Mouse (Mus musculus) erythroblast, embryonic 14.5 days (primary cell): Measurements from ENCODE around the gene Rfc1. TPM values are rescaled to one million over a fixed set of nuclear protein-coding genes. Genes with fewer than 3 reads are reported as not detected.

Experiments
- H3K27me3 ChIP-seq: 2 replicates; pipeline ENCODE4 v1.6.1; 2012; ENCODE audit warnings: inconsistent platforms; ENCODE audit not compliant: control insufficient read depth
- H3K36me3 ChIP-seq: 2 replicates; pipeline ENCODE4 v1.6.1; 2012; ENCODE audit warnings: mild to moderate bottlenecking, inconsistent platforms; ENCODE audit not compliant: control insufficient read depth
- H3K4me1 ChIP-seq: 2 replicates; pipeline ENCODE4 v1.6.1; 2012; ENCODE audit warnings: inconsistent platforms; ENCODE audit not compliant: control insufficient read depth
- H3K4me3 ChIP-seq: replicated peaks from 2 replicates; pipeline ENCODE3; 2012; ENCODE audit warnings: moderate library complexity, mild to moderate bottlenecking, inconsistent platforms
- H3K9me3 ChIP-seq: 2 replicates; pipeline ENCODE4 v1.6.1; 2012; ENCODE audit warnings: low read length, inconsistent platforms, mixed read lengths; ENCODE audit not compliant: control insufficient read depth
- GATA1 ChIP-seq: IDR thresholded peaks from 2 replicates; pipeline ENCODE4 v1.6.1; 2012; ENCODE audit warnings: low read length, inconsistent platforms, mixed read lengths
- TAL1 ChIP-seq: IDR thresholded peaks from 3 replicates; pipeline ENCODE4 v1.6.1; 2012; ENCODE audit warnings: low read length, inconsistent platforms, mixed read lengths
- polyA plus RNA-seq: library from polyadenylated mRNA; stranded (reverse); fragments of >175 nt; gene quantifications from 2 replicates; pipeline ENCODE4 v1.2.3, GENCODE M21; 2012

Rfc1 gene
- polyA plus RNA-seq, 1 experiment: 0.98 TPM

DNA sequence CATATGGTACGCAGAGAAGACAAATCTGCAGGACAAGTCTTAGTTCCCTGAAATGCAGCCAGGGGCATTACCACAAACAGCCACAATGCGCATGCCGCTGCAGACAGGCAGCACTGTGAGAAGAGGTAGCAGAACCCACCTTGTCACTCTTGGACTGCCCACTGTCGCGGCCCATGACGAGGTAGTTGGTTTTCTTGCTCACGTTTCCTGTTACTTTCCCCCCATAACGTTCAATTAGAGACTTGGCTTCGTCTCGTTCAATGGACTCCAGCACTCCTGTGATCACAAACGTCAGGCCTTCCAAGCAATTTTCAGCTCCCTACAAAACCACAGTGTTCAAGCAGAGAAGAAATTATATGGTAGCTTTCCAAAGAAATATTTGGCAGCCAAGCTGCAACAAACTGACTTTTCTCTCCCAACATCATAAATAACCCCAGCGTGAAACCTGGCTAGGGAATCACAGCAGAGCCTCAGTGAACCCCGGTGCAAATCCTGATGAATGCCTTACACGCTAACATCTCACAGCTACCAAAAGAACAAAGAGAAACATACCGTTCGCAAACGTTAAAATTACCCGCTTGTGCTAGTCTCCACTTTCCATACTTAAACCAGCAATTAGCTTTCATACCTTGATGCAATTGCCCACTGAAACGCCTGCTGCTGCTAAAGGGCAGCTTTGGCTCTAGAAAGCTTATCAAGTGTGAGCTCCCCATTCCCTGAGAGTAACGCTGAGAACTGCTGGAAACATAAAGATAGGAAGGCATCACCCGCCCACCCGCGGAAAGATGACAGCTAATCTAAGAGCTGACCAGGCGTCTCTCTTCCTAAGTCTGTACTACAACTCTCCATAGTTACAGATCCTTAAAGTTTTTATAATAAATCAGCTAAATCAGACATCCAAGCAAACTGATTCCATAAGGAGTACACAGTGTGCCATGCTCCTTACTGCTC lies 47.4 kb downstream of the Rfc1 start:
- Histone ChIP-seq H3K9me3 (no peaks in the 10 kb centered on the region), H3K36me3 (peaks cover 94% of the 10 kb centered on the region)

DNA sequence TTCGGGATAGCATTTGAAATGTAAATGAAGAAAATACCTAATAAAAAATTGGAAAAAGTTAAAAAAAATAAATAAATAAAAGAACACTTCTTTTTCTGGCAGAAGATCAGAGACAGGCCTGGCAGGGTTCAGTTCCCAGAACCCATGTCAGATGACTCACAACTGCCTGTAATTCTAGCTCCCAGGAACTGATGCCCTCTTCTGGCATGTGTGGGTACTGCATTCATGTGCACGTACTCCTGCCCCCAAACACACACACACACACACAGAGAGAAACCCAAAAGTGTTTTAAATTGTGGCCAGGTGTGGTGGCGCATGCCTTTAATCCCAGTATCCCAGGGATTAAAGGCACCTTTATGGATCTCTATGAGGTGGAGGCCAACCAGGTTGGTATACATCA lies 51.3 kb downstream of the Rfc1 start:
- Histone ChIP-seq H3K4me3 (no peak overlapping the region), H3K9me3 (no peaks in the 10 kb centered on the region), H3K4me1 (peaks cover 15% of the 10 kb centered on the region), H3K27me3 (no peaks in the 10 kb centered on the region), H3K36me3 (peaks cover 80% of the 10 kb centered on the region)
- no peak for TF ChIP-seq GATA1
- no peak for TF ChIP-seq TAL1

More for the DNA sequence above, 47.4 kb downstream of the Rfc1 start:
- Histone ChIP-seq H3K4me3 (no peak overlapping the region), H3K4me1 (peaks cover 31% of the 10 kb centered on the region), H3K27me3 (no peaks in the 10 kb centered on the region)
- TF ChIP-seq GATA1 (no peak), TAL1 (no peak)

- H3K4me3 ChIP-seq: no peak overlapping the region
- no peaks in the 10 kb centered on the region for H3K4me1 ChIP-seq
- H3K9me3 ChIP-seq: no peaks in the 10 kb centered on the region
- peaks cover 81% of the 10 kb centered on the region for H3K36me3 ChIP-seq
- no peak for TF ChIP-seq GATA1
- no peaks in the 10 kb centered on the region for H3K27me3 ChIP-seq
Measured at GRCm38 (mm10) chr5:65281216-65281615, 54.3 kb downstream of the Rfc1 start.

DNA sequence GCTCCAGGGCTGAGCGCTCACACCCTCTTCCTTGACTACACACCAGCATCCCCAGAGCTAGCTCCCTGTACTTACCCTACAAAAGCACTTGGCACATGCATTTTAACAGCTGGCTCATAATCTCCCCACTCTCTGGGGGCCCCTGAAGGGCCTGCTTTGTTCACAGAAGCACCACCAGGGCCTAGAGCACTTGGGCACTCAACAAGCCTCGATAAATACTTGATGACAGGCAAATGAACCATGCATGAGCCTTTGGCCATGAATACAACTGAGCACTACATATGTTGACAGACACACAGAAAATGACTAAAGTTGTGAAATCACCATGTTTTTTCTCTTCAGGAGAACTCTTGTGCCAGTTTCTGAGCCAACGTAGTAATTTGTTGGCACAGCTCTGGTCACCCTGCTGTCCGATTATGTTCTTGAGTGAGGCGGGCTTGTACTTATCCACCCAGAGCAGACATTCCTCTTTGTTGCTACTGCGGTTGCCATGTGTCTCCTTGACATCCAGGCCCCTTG lies 56.3 kb downstream of the Rfc1 start:
- TF ChIP-seq GATA1: no peak
- H3K4me3 ChIP-seq: no peak overlapping the region
- H3K27me3 ChIP-seq: no peaks in the 10 kb centered on the region
- H3K36me3 ChIP-seq: peaks cover 81% of the 10 kb centered on the region
- no peaks in the 10 kb centered on the region for H3K9me3 ChIP-seq
- H3K4me1 ChIP-seq: no peaks in the 10 kb centered on the region

DNA sequence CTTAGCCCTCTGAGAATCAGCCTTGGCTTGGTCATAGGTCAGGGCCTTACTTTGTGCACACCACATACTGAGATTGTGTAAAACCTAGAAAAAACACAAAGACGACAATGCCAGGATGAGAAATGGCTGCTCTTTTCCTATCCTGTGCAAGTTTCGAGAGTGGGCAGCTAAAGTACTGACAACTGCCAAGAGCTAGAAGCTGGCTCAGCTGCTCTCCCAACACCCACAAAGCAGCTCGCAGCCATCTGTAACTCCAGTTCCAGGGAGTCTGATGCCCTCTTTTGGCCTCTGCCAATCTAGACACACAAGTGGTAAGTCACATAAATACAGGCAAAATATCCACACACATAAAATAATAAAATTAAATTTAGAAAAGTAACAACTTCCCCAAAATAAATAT lies 61.5 kb downstream of the Rfc1 start:
- Histone ChIP-seq H3K4me3 (no peak overlapping the region), H3K27me3 (no peaks in the 10 kb centered on the region), H3K9me3 (no peaks in the 10 kb centered on the region), H3K36me3 (peaks cover 99% of the 10 kb centered on the region), H3K4me1 (no peaks in the 10 kb centered on the region)
- no peak for TF ChIP-seq GATA1

- H3K4me1 ChIP-seq: peaks cover 7% of the 10 kb centered on the region
- no peak overlapping the region for H3K4me3 ChIP-seq
- no peaks in the 10 kb centered on the region for H3K9me3 ChIP-seq
- H3K27me3 ChIP-seq: no peaks in the 10 kb centered on the region
- TF ChIP-seq GATA1 (no peak), TAL1 (no peak)
- peaks cover 77% of the 10 kb centered on the region for H3K36me3 ChIP-seq
Measured at GRCm38 (mm10) chr5:65257910-65258505, 77.5 kb downstream of the Rfc1 start.

- Histone ChIP-seq H3K36me3 (peaks cover 14% of the 10 kb centered on the region), H3K4me3 (no peak overlapping the region), H3K4me1 (no peaks in the 10 kb centered on the region), H3K27me3 (no peaks in the 10 kb centered on the region), H3K9me3 (no peaks in the 10 kb centered on the region)
- no peak for TF ChIP-seq TAL1
- TF ChIP-seq GATA1: no peak
Measured at GRCm38 (mm10) chr5:65250185-65250855, 85.2 kb downstream of the Rfc1 start.

- H3K27me3 ChIP-seq: no peaks in the 10 kb centered on the region
Measured at GRCm38 (mm10) chr5:65247296-65247695, 88.2 kb downstream of the Rfc1 start.

GRCm38 (mm10) chr5:65242740-65243139 lies 92.7 kb downstream of the Rfc1 start:
- H3K9me3 ChIP-seq: no peaks in the 10 kb centered on the region
- TF ChIP-seq TAL1 (no peak), GATA1 (no peak)
- H3K4me3 ChIP-seq: no peak overlapping the region
- no peaks in the 10 kb centered on the region for H3K27me3 ChIP-seq
- H3K4me1 ChIP-seq: no peaks in the 10 kb centered on the region
- H3K36me3 ChIP-seq: no peaks in the 10 kb centered on the region

More at GRCm38 (mm10) chr5:65247296-65247695, 88.2 kb downstream of the Rfc1 start:
- H3K4me3 ChIP-seq: no peak overlapping the region
- no peaks in the 10 kb centered on the region for H3K9me3 ChIP-seq
- TF ChIP-seq TAL1 (no peak), GATA1 (no peak)
- H3K36me3 ChIP-seq: no peaks in the 10 kb centered on the region
- no peaks in the 10 kb centered on the region for H3K4me1 ChIP-seq
